Mouse (Mus musculus): ENCODE measurements at regions not wholly inside any gene's neighbourhood (a gene's known extent, or its start where the extent isn't known, plus 50 kb on each side); places are given as distances from the start of the nearest gene placed in this dataset.
"Not testable (repeated sequence)": the region's sequence is repeated elsewhere in the genome, so short reads cannot be mapped to it uniquely, and the experiment has no call there.

GRCm38 (mm10) chr4:143055371-143055770, 157.4 kb downstream of the Prdm2 start:
- in situ Hi-C loops (cut with MboI): no loop called here

GRCm38 (mm10) chr4:143053029-143053428, 159.8 kb downstream of the Prdm2 start:
- in situ Hi-C loops (cut with MboI): no loop called here

- in situ Hi-C loops (cut with MboI): no loop called here
These were observed 161.6 kb downstream of the Prdm2 start for GRCm38 (mm10) chr4:143051205-143051604.

- in situ Hi-C loops (cut with MboI): no loop called here
These were observed 167.6 kb downstream of the Prdm2 start for GRCm38 (mm10) chr4:143045245-143045644.

DNA sequence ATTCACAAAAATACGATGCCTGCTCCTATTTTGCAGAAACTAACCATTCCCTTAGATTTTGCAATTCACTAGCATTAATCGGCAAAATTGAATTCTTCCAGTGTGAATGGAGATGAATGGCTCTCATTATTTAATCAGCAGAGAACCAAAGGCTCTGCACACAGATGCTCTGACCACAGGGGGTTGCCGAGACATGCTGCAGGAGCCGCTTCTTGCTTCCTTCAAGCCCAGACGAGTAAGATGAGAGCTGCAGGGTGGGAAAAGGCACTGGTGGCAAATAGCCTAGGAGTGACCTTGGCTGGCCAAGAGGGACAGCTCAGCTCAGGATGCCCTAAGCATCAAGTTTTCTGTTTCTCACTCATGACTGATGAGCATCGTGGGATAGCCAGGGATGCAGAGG, 170.0 kb downstream of the Prdm2 start:
- in situ Hi-C loops (cut with MboI): no loop called here

- in situ Hi-C loops (cut with MboI): no loop called here
These were observed 174.2 kb downstream of the Prdm2 start for GRCm38 (mm10) chr4:143038626-143039025.

DNA sequence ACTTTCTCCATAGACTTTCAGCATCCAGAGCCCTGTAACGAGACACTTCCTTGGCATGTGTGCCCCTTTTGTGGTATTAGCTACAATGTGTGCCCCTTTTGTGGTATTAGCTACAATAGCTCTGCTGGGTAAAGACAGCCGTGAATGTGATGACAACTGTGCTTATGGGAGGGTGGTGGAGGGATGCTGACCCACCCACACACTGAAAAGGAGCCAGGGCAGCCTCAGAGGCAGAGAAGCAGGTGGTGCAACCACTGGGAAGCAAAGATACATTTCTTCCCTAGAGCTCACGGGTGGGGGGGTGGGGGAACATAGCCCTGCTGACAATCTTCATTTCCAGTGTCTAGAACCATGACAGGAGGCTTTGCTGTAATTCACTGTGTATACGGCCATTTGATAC, 176.1 kb downstream of the Prdm2 start:
- in situ Hi-C loops (cut with MboI): no loop called here

DNA sequence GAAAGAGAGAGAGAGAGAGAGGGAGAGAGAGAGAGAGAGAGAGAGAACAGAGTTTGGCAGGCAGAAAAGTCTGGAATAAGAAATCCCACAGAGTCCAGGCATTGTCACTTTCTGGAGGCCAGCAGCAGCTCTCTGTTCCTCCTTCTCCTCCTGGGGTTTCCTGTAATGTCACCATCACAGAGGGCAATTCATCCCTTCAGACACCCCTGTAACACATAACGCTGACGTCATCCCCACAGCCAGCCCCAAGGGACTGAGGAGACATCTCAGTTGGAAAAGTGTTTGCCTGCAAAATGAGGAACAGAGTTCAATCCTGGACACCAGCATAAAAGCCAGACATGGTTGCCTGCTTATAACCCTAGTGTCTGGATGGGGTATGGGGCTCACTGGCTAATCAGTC, 177.7 kb downstream of the Prdm2 start:
- in situ Hi-C loops (cut with MboI): not testable (repeated sequence)

DNA sequence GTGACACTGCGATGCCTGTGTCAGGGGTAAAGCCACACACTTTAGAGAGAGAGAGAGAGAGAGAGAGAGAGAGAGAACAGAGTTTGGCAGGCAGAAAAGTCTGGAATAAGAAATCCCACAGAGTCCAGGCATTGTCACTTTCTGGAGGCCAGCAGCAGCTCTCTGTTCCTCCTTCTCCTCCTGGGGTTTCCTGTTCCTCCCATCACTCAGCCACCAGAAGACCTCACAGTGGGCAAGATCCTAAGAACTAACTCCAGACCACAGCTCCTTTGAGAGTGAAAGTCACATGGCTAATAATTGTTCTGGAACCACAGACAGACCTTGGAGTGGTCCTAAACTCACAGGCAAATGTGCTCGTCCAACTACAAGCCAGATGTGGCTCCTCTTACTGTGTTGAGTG, 178.5 kb downstream of the Prdm2 start:
- in situ Hi-C loops (cut with MboI): not testable (repeated sequence)

DNA sequence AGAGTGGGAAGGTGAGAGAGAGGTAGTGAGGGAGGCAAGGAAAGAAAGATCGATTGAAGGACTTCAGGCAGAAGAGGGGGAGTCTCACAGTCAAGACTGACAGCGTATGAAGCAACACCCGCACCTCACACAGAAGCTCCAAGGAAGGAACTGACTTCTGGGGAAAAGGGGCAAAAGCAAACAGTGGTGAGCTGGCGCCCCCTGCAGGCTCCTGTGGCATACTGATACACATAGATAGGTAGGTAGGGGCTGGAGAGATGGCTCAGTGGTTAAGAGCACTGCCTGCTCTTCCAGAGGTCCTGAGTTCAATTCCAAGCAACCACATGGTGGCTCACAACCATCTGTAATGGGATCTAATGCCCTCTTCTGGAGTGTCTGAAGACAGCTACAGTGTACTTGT, 183.0 kb downstream of the Prdm2 start:
- in situ Hi-C loops (cut with MboI): loop anchor here (10.0 kb wide), 1 partner anchor 205 kb away; no protein-coding TSS in a partner anchor

DNA sequence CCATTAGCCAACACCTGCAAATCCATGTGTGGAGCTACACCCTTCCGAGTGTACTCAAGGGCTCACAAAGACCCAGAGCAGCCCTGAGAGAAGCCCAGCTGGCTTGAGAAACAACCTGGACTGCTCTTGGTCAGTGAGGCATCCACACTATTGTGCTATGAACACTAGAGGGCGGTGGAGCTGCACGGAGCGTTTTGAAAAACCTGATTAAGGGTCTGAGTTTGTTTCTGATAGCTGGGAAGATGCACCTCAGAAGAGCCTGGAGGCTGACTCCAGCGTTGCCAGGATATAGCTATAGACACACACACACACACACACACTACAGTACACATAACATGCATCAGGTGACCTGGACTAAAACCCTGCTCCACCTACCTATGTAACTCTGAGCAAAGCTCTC, 185.5 kb downstream of the Prdm2 start:
- in situ Hi-C loops (cut with MboI): loop anchor here (10.0 kb wide), 1 partner anchor 208 kb away; no protein-coding TSS in a partner anchor

DNA sequence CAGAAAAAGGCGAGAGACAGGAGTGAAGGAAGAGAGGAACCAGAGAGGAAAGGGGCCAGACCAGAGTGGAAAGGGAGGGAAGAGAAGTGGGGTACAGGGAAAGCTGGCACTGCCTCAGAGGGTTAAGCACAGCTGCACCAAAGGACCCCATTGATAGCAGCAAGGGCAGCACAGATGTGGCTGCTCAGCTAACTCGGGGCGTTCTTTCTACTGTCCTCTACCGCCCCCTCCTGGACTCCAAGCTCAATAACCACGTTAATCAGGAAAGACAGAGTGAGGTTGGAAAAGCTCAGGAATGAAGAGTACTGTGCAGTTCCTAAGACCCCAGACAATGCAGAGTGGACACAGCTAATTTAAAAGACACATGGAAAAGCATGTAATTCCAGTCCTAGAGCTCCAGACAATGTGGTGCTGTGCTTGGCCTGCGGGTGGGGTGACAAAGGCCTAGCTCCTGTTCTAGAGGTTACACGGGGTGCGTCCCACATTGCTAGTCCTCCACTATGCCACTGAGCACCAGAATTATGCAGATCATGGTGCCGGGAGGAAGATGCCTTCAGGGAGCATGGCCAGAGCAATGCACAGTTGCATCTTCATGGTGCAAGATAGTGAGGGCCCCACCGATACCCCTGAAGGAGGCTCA, 191.4 kb downstream of the Prdm2 start:
- in situ Hi-C loops (cut with MboI): loop anchor here (10.0 kb wide), 1 partner anchor 213 kb away; no protein-coding TSS in a partner anchor

GRCm38 (mm10) chr4:143020658-143021057, 192.1 kb downstream of the Prdm2 start:
- in situ Hi-C loops (cut with MboI): loop anchor here (10.0 kb wide), 1 partner anchor 214 kb away; no protein-coding TSS in a partner anchor

GRCm38 (mm10) chr4:143012900-143013299, 199.9 kb downstream of the Prdm2 start:
- in situ Hi-C loops (cut with MboI): no loop called here

DNA sequence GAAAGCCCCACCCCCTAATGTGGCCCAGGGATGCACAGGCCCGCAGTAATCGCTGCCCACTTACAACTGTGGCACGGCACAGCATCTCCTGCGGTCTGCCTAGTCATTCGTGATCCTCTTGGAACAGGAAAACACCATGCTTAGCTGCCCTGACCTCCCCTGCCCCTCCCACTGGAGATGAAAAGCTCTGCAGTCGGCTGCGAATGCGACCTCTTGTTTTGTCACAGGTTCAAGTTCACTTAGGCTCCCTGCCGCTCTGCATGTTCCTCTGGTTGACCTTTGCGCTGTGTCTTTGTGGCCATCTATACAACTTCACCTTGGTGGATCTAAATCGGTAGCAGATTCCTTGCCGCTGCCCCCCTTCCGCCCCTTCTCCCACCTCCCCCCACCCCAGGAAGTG, 210.8 kb downstream of the Prdm2 start:
- in situ Hi-C loops (cut with MboI): no loop called here

DNA sequence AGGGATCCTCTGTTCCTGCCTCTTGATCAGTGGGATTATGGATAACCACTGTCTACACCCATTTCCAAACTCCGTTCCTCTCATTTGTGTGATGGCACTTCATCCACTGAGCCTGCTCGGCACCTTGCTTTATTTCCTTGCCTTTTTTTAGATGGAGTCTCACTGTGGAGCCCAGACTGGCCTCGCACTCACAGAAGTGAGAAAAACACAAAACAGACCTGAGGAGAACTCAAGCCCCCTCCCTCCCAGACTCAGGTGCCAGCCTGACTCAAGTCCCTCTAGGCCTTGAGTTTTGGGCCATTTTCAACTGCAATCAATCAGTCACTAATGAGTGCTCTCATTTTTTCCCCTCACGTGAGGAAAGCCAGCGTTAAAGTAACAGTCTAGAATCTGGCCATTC, 211.3 kb downstream of the Prdm2 start:
- in situ Hi-C loops (cut with MboI): no loop called here

DNA sequence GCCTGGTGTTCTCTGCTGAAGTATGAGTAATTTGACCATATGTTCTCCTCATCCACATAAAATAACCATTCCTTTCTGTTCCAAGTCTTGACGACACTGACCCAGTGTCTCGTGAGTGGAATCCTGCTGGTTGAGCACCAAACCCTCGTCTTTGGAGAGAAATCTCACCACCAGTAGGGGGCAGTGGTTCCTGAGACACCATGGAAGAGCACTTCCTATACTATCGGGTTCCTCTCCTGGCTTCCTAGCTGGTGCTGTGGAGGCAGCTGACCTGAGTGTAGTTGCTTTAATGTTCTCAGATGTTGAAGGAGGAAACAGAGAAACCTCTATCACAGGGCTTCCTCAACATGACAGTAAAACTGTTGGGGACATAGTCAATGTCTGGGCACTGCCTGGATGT, 216.4 kb downstream of the Prdm2 start:
- in situ Hi-C loops (cut with MboI): no loop called here

DNA sequence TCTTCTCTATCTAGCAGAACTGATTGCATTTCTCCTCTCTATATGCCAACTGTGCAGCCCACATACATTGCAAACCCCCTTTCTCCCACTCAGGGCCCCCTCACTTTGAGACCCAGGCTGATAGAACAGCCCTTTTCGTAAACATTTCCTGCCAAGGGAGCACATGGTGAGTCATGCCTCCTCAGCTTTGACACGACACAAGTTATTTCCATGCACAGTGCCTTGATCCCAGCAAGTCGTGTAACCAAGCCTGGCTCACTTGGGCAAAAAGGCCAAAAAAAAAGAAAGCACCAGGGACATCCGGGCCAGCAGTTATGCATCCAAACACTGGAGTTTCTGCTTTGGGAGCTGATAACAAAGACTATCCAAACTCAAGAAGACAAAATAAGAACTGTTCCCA, 221.4 kb downstream of the Prdm2 start:
- in situ Hi-C loops (cut with MboI): no loop called here

GRCm38 (mm10) chr4:142989175-142989574, 223.6 kb downstream of the Prdm2 start:
- in situ Hi-C loops (cut with MboI): no loop called here

DNA sequence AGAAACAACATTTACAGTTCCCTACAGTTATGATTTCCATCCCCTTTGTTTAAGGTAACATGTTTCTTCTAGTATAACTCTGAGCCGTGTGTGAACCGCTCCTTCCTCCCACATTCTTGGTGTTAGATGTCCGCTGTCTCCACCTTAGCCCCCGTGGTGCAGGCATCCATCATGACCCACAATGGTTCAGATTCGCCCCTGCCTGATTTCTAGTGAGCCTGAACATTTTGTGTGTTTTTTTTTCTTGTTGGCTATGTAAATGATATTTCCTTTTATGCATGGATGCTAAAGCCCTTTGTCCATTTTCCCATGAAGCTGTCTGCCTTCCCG, 229.5 kb downstream of the Prdm2 start:
- in situ Hi-C loops (cut with MboI): no loop called here

- in situ Hi-C loops (cut with MboI): no loop called here
These were observed 230.1 kb downstream of the Prdm2 start for GRCm38 (mm10) chr4:142982585-142983294.

DNA sequence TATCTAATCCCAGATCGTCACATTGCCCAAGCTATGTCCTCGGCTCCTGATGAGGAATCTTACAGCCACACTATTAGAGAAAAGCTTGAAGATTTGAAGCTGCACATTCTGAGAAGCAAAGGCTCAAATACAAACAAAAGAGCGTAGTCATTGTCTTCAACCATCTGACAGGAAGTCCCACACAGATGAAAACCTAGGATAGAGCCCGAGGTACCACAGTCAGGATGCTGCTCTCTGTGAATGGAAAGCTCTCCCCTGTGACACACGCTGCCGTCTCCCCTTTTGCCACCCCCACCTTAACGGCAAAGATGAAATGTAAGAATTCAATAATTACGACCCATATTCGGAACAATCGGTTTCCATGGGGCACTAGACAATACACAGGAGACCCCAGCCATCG, 237.2 kb downstream of the Prdm2 start:
- in situ Hi-C loops (cut with MboI): no loop called here

- in situ Hi-C loops (cut with MboI): no loop called here
These were observed 242.8 kb downstream of the Prdm2 start for GRCm38 (mm10) chr4:142970040-142970439.

GRCm38 (mm10) chr4:142967604-142968003, 245.2 kb downstream of the Prdm2 start:
- in situ Hi-C loops (cut with MboI): no loop called here

Data from mature B cell (primary cell).